Mouse (Mus musculus): ENCODE measurements around the gene Tcf21. TPM values are rescaled to one million over a fixed set of nuclear protein-coding genes. Genes with fewer than 3 reads are reported as not detected.

The Tcf21 gene
- polyA plus RNA-seq, 1 experiment from 2014 or later: 2.5 TPM

GRCm38 (mm10) chr10:22822896-22823295 is 2.9 kb upstream of the Tcf21 start:
- no peak for ATAC-seq (ENCODE audit: insufficient number of reproducible peaks, insufficient read depth, low FRiP score, low TSS enrichment)
- H3K36me3 ChIP-seq: no peaks in the 10 kb centered on the region
- no peak overlapping the region for H3K4me3 ChIP-seq
- H3K9ac ChIP-seq: no peak overlapping the region
- no peaks in the 10 kb centered on the region for H3K4me1 ChIP-seq
- WGBS: 12% methylated on average over 6 of the region's 6 CpGs
- H3K9me3 ChIP-seq: no peaks in the 10 kb centered on the region
- H3K4me2 ChIP-seq (replicated peaks): no peak overlapping the region
- no peak overlapping the region for H3K27ac ChIP-seq
- H3K27me3 ChIP-seq: peaks cover 72% of the 10 kb centered on the region

DNA sequence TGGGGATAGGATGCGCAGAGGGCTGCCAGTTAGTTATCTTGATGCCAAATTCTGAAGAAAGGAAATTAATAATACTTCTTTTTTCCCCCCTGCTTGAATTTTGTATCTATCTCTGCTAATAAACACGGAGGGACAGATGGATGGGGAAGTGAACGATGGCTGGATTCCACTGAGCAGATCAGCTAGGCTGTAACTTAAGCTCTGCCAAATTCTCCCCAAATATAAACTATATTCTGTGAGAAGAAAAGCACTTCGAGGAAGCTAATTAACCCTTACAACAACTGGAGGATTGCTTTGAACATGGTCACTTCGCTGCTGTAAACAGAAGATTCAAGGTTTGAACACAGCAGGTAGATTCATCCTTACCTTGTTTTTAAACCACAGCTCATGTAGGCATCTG is 2.5 kb upstream of the Tcf21 start:
- no peaks in the 10 kb centered on the region for H3K36me3 ChIP-seq
- H3K9ac ChIP-seq: no peak overlapping the region
- H3K4me3 ChIP-seq: no peak overlapping the region
- no peak for ATAC-seq (ENCODE audit: insufficient number of reproducible peaks, insufficient read depth, low FRiP score, low TSS enrichment)
- H3K27me3 ChIP-seq: peaks cover 76% of the 10 kb centered on the region
- no peaks in the 10 kb centered on the region for H3K9me3 ChIP-seq
- no peak overlapping the region for H3K27ac ChIP-seq
- WGBS: 12% methylated on average over 5 of the region's 5 CpGs
- no peaks in the 10 kb centered on the region for H3K4me1 ChIP-seq
- no peak overlapping the region for H3K4me2 ChIP-seq (replicated peaks)

DNA sequence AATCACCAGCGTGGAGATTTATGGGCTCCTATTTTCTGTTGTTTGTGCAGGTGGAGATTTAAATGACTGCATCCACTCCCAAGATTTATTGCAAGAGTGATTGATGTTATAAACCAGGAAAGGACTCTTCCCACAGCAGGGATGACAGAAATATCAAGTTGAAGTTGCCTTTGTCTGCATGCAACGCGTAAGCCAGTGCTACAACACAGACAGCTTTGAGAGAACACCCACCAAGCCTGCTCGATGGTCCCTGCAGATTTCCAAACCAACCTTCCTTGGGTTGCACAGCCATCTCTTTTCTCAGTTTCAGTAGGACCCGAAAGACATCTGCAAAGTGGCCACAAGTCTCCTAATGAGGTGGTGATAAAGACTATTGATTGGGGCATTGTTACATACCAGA is 1.7 kb upstream of the Tcf21 start:
- H3K9ac ChIP-seq: no peak overlapping the region
- no peak overlapping the region for H3K27ac ChIP-seq
- no peak for ATAC-seq (ENCODE audit: insufficient number of reproducible peaks, insufficient read depth, low FRiP score, low TSS enrichment)
- no peaks in the 10 kb centered on the region for H3K4me1 ChIP-seq
- H3K9me3 ChIP-seq: no peaks in the 10 kb centered on the region
- H3K27me3 ChIP-seq: peaks cover 77% of the 10 kb centered on the region
- no peak overlapping the region for H3K4me2 ChIP-seq (replicated peaks)
- no peak overlapping the region for H3K4me3 ChIP-seq
- WGBS: 5% methylated on average over 5 of the region's 5 CpGs
- H3K36me3 ChIP-seq: no peaks in the 10 kb centered on the region

GRCm38 (mm10) chr10:22821267-22821666 is 1.3 kb upstream of the Tcf21 start:
- WGBS: 0% methylated on average over 1 of the region's 1 CpGs
- Histone ChIP-seq H3K36me3 (no peaks in the 10 kb centered on the region), H3K4me2 (replicated peaks) (no peak overlapping the region), H3K27ac (no peak overlapping the region), H3K4me1 (no peaks in the 10 kb centered on the region), H3K27me3 (peaks cover 80% of the 10 kb centered on the region), H3K4me3 (no peak overlapping the region), H3K9ac (no peak overlapping the region), H3K9me3 (no peaks in the 10 kb centered on the region)
- ATAC-seq (ENCODE audit: insufficient number of reproducible peaks, insufficient read depth, low FRiP score, low TSS enrichment): no peak

DNA sequence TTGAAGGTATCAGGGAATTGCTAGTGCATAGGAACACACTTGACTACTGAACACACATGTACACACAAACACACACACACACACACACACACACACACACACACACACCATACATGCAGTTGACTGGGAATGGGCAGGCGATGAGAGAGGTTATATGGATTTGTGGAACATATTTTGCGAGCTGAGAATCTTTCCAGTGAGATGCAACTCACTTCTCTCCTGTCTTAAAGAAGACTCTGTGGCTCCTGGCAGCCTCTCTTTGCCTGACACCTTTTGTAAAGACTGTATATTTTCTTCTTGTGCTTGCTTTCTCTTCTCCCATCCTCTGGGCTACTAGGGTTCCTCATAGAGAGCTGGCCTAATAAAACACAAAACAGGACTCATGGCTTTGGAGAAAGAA is 867 bp upstream of the Tcf21 start:
- Histone ChIP-seq H3K4me2 (replicated peaks) (no peak overlapping the region), H3K27me3 (peaks cover 85% of the 10 kb centered on the region), H3K4me3 (no peak overlapping the region), H3K9ac (no peak overlapping the region), H3K36me3 (no peaks in the 10 kb centered on the region), H3K27ac (no peak overlapping the region), H3K9me3 (no peaks in the 10 kb centered on the region), H3K4me1 (no peaks in the 10 kb centered on the region)
- 18% methylated on average over 2 of the region's 2 CpGs for WGBS
- ATAC-seq (ENCODE audit: insufficient number of reproducible peaks, insufficient read depth, low FRiP score, low TSS enrichment): no peak

GRCm38 (mm10) chr10:22819239-22819870 is 619 bp downstream of the Tcf21 start:
- Histone ChIP-seq H3K27ac (no peak overlapping the region), H3K4me3 (peak overlapping the region; percentile 19), H3K4me1 (no peaks in the 10 kb centered on the region), H3K9me3 (no peaks in the 10 kb centered on the region), H3K27me3 (peaks cover 87% of the 10 kb centered on the region), H3K4me2 (replicated peaks) (0 out of 2 replicates have a peak overlapping the region, but pooled peaks have one; percentile 10), H3K9ac (no peak overlapping the region), H3K36me3 (no peaks in the 10 kb centered on the region)
- no peak for ATAC-seq (ENCODE audit: insufficient number of reproducible peaks, insufficient read depth, low FRiP score, low TSS enrichment)
- 2% methylated on average over 42 of the region's 42 CpGs for WGBS

DNA sequence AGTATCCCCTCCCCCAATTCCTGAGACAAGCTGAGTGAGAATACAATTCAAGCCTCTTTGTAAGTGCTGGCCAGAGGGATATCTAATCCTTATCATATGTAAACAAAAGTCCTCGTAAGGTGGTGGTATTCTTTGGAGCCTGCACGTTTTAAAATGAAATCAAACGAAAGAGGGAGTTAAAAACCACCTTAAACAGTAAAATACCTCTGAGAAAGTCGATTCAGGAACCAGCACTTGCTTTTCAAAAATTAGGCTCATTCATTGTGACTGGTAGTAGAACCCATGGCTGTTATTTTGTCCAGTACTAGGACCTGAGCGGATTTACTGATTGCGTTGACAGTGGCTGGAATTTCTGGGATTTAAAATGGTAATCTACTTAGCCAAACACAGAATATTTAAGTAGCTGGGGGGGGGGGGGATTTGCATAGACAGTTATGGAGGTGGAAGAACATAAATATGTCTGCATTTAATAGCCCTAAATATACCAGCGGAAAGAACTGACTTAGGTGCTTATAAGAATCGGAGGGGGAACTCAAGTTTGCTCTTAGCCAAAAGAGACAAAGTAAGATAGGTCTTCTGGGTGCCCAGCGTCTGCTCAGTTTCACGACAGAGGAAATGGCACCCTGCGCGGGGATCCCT is 1.3 kb downstream of the Tcf21 start:
- peak overlapping the region; percentile 19 for H3K4me3 ChIP-seq
- no peaks in the 10 kb centered on the region for H3K9me3 ChIP-seq
- H3K27me3 ChIP-seq: peaks cover 87% of the 10 kb centered on the region
- H3K4me2 ChIP-seq (replicated peaks): 0 out of 2 replicates have a peak overlapping the region, but pooled peaks have one; percentile 10
- no peak for ATAC-seq (ENCODE audit: insufficient number of reproducible peaks, insufficient read depth, low FRiP score, low TSS enrichment)
- peaks cover 5% of the 10 kb centered on the region; the same call in 1 of the 2 replicates for H3K4me1 ChIP-seq
- no peak overlapping the region for H3K9ac ChIP-seq
- H3K36me3 ChIP-seq: no peaks in the 10 kb centered on the region
- 2% methylated on average over 12 of the region's 12 CpGs for WGBS
- H3K27ac ChIP-seq: no peak overlapping the region

- Histone ChIP-seq H3K4me3 (0 out of 2 replicates have a peak overlapping the region, but pooled peaks have one; percentile 5), H3K4me2 (replicated peaks) (no peak overlapping the region; the same call in 1 of the 2 replicates), H3K4me1 (peaks cover 6% of the 10 kb centered on the region; the same call in 1 of the 2 replicates), H3K27ac (no peak overlapping the region), H3K9ac (no peak overlapping the region), H3K36me3 (no peaks in the 10 kb centered on the region), H3K9me3 (no peaks in the 10 kb centered on the region), H3K27me3 (peaks cover 88% of the 10 kb centered on the region)
- no peak for ATAC-seq (ENCODE audit: insufficient number of reproducible peaks, insufficient read depth, low FRiP score, low TSS enrichment)
- 8% methylated on average over 4 of the region's 4 CpGs for WGBS
These were observed 2.0 kb downstream of the Tcf21 start for GRCm38 (mm10) chr10:22817976-22818375.

DNA sequence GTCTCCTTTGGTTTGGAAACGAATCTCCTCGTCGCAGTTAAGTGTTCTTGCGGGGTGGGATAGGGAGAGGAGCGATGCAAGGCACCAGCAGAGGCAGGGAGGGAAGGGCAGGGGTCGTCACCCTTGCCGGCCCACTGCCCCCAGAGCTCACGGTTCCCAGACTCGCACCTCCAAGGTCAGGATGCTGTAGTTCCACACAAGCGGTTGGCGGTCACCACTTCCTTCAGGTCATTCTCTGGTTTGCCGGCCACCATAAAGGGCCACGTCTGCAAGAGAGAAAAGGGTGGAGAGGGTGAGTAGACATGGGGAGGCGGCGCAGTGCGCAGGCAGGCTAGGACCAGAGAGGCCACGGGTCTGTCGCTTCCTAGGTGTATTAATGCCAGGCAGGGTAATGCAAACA is 2.4 kb downstream of the Tcf21 start:
- H3K4me3 ChIP-seq: 0 out of 2 replicates have a peak overlapping the region, but pooled peaks have one; percentile 5
- no peak overlapping the region; the same call in 1 of the 2 replicates for H3K4me2 ChIP-seq (replicated peaks)
- ATAC-seq (ENCODE audit: insufficient number of reproducible peaks, insufficient read depth, low FRiP score, low TSS enrichment): no peak
- no peaks in the 10 kb centered on the region for H3K9me3 ChIP-seq
- H3K9ac ChIP-seq: no peak overlapping the region
- under 1% methylated on average over 18 of the region's 18 CpGs for WGBS
- H3K27ac ChIP-seq: no peak overlapping the region
- H3K36me3 ChIP-seq: no peaks in the 10 kb centered on the region
- peaks cover 85% of the 10 kb centered on the region for H3K27me3 ChIP-seq
- H3K4me1 ChIP-seq: peaks cover 6% of the 10 kb centered on the region; the same call in 1 of the 2 replicates

- ATAC-seq (ENCODE audit: insufficient number of reproducible peaks, insufficient read depth, low FRiP score, low TSS enrichment): no peak
- Histone ChIP-seq H3K27me3 (peaks cover 87% of the 10 kb centered on the region), H3K9ac (no peak overlapping the region), H3K4me2 (replicated peaks) (peak overlapping the region; percentile 19; the same call in 1 of the 2 replicates), H3K4me3 (peak overlapping the region; percentile 10; the same call in 1 of the 2 replicates), H3K4me1 (peaks cover 6% of the 10 kb centered on the region; the same call in 1 of the 2 replicates), H3K36me3 (no peaks in the 10 kb centered on the region), H3K9me3 (no peaks in the 10 kb centered on the region), H3K27ac (no peak overlapping the region)
- under 1% methylated on average over 28 of the region's 28 CpGs for WGBS
These were observed 3.7 kb downstream of the Tcf21 start for GRCm38 (mm10) chr10:22816237-22816762.

DNA sequence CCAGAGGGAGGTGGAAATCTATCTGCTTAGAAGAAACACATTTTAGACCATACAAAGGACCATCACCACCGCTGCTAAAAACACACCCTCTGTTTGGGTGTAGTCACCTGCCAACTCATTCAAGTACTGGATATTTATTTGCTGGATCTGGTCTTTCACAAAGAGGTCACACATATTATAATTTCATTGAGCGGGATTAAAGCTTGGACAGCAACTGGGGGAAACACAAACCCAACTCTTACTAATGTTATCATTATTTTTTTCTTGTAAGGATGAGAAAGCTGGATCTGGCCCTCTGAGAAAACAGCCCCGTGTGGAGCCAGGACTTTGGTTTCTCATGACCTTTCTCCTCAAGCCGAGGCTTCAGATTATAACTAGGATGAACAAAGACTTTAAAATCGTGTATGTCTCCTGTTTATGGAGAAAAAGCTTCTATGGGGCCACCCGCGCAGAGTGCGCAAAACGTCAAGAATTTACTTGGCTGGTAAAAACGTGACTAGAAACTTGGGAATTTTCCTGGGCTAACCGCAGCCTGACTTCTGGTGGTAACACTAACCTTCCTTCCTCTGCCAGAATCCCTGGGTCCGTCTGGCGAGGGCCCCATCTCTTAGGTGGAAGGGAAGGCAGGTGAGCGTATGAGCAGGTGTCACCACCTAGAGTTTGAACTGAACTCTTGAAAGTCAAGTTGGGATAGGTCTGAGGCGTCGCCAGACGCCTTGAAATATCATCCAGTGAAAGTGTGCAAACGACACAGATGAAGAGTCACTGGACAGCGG is 4.3 kb downstream of the Tcf21 start:
- 1% methylated on average over 19 of the region's 19 CpGs for WGBS
- Histone ChIP-seq H3K9ac (no peak overlapping the region), H3K4me1 (peaks cover 6% of the 10 kb centered on the region; the same call in 1 of the 2 replicates), H3K9me3 (no peaks in the 10 kb centered on the region), H3K27me3 (peaks cover 85% of the 10 kb centered on the region), H3K36me3 (no peaks in the 10 kb centered on the region), H3K27ac (no peak overlapping the region), H3K4me3 (no peak overlapping the region), H3K4me2 (replicated peaks) (0 out of 2 replicates have a peak overlapping the region, but pooled peaks have one; percentile 19)
- ATAC-seq (ENCODE audit: insufficient number of reproducible peaks, insufficient read depth, low FRiP score, low TSS enrichment): no peak
